Mouse (Mus musculus) CH12.LX (cell line): ENCODE measurements at regions not wholly inside any gene's neighbourhood (a gene's known extent, or its start where the extent isn't known, plus 50 kb on each side); places are given as distances from the start of the nearest gene placed in this dataset.

ENCODE experiments used
- DNase-seq: peaks from one replicate; pipeline ENCODE4 v3.0.0-alpha.2; 2013; ENCODE audit errors: extremely low read depth
- H3K27ac ChIP-seq: 2 replicates; pipeline ENCODE4 v1.5.1; 2012; ENCODE audit warnings: low read depth, mild to moderate bottlenecking, control low read depth, moderate library complexity; ENCODE audit not compliant: insufficient read depth
- H3K27me3 ChIP-seq: replicated peaks from 2 replicates; pipeline ENCODE3; 2012; ENCODE audit warnings: inconsistent platforms
- H3K36me3 ChIP-seq, 2 experiments: replicated peaks in 1 of 2; 2 replicates each; pipeline versions ENCODE3 to v1.6.1; 2012; ENCODE audit warnings: inconsistent platforms in 1 of 2, low read length in 1 of 2, mild to moderate bottlenecking in 1 of 2, mixed read lengths in 1 of 2, moderate library complexity in 1 of 2; ENCODE audit not compliant: control insufficient read depth in 1 of 2, insufficient read depth in 1 of 2
- H3K4me1 ChIP-seq, 2 experiments: 2 replicates each; pipeline ENCODE4 v1.6.1; 2012; ENCODE audit warnings: inconsistent platforms in 1 of 2, moderate library complexity in 1 of 2; ENCODE audit not compliant: insufficient read depth in 2 of 2, control insufficient read depth in 1 of 2
- H3K4me2 ChIP-seq: 2 replicates; pipeline ENCODE4 v1.6.1; 2012; ENCODE audit warnings: low read depth, mild to moderate bottlenecking, control low read depth; ENCODE audit not compliant: poor library complexity, insufficient read depth, severe bottlenecking
- H3K4me3 ChIP-seq, 3 experiments: fragments of 150-350 bp in 1 of 3; sonication (generic) in 1 of 3; replicated peaks in 1 of 3; 2 replicates each; pipeline versions ENCODE3 to v1.5.1; 2011 to 2012; ENCODE audit warnings: low read depth in 2 of 3, low read length in 2 of 3, mild to moderate bottlenecking in 2 of 3, moderate library complexity in 2 of 3, control low read depth in 1 of 3, improper control_type of control experiment in 1 of 3, inconsistent platforms in 1 of 3, mixed read lengths in 1 of 3; ENCODE audit not compliant: poor library complexity in 1 of 3
- H3K79me2 ChIP-seq: replicated peaks from 2 replicates; pipeline ENCODE4 v1.6.1; 2012; ENCODE audit warnings: mild to moderate bottlenecking, moderate library complexity; ENCODE audit not compliant: control insufficient read depth, poor library complexity, insufficient read depth, severe bottlenecking; ENCODE audit errors: extremely low read depth
- H3K9ac ChIP-seq: 2 replicates; pipeline ENCODE4 v1.6.1; 2012; ENCODE audit warnings: low read depth, mild to moderate bottlenecking, control low read depth, moderate library complexity; ENCODE audit not compliant: insufficient read depth
- H3K9me3 ChIP-seq: replicated peaks from 2 replicates; pipeline ENCODE3; 2012; ENCODE audit warnings: low read length, inconsistent platforms, mixed read lengths
- CHD2 ChIP-seq: IDR thresholded peaks from 2 replicates; pipeline ENCODE4 v1.6.1; 2011; ENCODE audit warnings: low read length, improper control_type of control experiment
- CTCF ChIP-seq, 2 experiments: IDR thresholded peaks in 1 of 2; conservative IDR thresholded peaks in 1 of 2; 2 replicates each; pipeline ENCODE4 v1.5.1; 2011 to 2012; ENCODE audit warnings: low read depth in 2 of 2, low read length in 2 of 2, improper control_type of control experiment in 1 of 2, inconsistent platforms in 1 of 2, mild to moderate bottlenecking in 1 of 2, moderate library complexity in 1 of 2
- ELF1 ChIP-seq: IDR thresholded peaks from 2 replicates; pipeline ENCODE4 v1.6.1; 2014; ENCODE audit warnings: low read depth, mild to moderate bottlenecking, inconsistent platforms, low read length, improper control_type of control experiment
- HCFC1 ChIP-seq: IDR thresholded peaks from 2 replicates; pipeline ENCODE4 v1.6.1; 2012; ENCODE audit warnings: low read depth, mild to moderate bottlenecking, inconsistent platforms, low read length, improper control_type of control experiment
- JUND ChIP-seq: conservative IDR thresholded peaks from 2 replicates; pipeline ENCODE4 v1.6.1; 2011; ENCODE audit warnings: low read depth, low read length, improper control_type of control experiment
- MAFK ChIP-seq: IDR thresholded peaks from 2 replicates; pipeline ENCODE4 v1.6.1; 2011; ENCODE audit warnings: low read length, improper control_type of control experiment; ENCODE audit not compliant: insufficient replicate concordance
- MYC ChIP-seq: IDR thresholded peaks from 2 replicates; pipeline ENCODE4 v1.6.1; 2011; ENCODE audit warnings: low read depth, mild to moderate bottlenecking, improper control_type of control experiment, low read length
- POLR2AphosphoS2 ChIP-seq: IDR thresholded peaks from 2 replicates; pipeline ENCODE4 v1.6.1; 2011; ENCODE audit warnings: low read depth, low read length, improper control_type of control experiment
- RAD21 ChIP-seq: IDR thresholded peaks from 2 replicates; pipeline ENCODE4 v1.6.1; 2011; ENCODE audit warnings: low read depth, mild to moderate bottlenecking, low read length, improper control_type of control experiment, moderate library complexity
- SIN3A ChIP-seq: IDR thresholded peaks from 2 replicates; pipeline ENCODE4 v1.6.1; 2012; ENCODE audit warnings: low read length, improper control_type of control experiment, inconsistent platforms
- TBP ChIP-seq: conservative IDR thresholded peaks from 2 replicates; pipeline ENCODE4 v1.6.1; 2011; ENCODE audit warnings: low read depth, low read length, improper control_type of control experiment
- TCF12 ChIP-seq: IDR thresholded peaks from 2 replicates; pipeline ENCODE4 v1.6.1; 2014; ENCODE audit warnings: low read depth, mild to moderate bottlenecking, inconsistent platforms, low read length, improper control_type of control experiment
- USF1 ChIP-seq: IDR thresholded peaks from 2 replicates; pipeline ENCODE4 v1.6.1; 2014; ENCODE audit warnings: low read depth, mild to moderate bottlenecking, inconsistent platforms, low read length, improper control_type of control experiment
- ZKSCAN1 ChIP-seq: IDR thresholded peaks from 2 replicates; pipeline ENCODE4 v1.6.1; 2012; ENCODE audit warnings: low read depth, inconsistent platforms, low read length, improper control_type of control experiment, borderline replicate concordance
- ZMIZ1 ChIP-seq: IDR thresholded peaks from 2 replicates; pipeline ENCODE4 v1.6.1; 2012; ENCODE audit warnings: low read depth, mild to moderate bottlenecking, inconsistent platforms, low read length, improper control_type of control experiment
- dilution Hi-C: fragments of 300-500 bp; cut with MboI; formaldehyde crosslinking; loops from 2 replicates; pipeline ENCODE4 v1.14.3; 2020; ENCODE audit warnings: low sequenced_read_pairs; ENCODE audit not compliant: extremely low pct_unique_long_range_greater_than_20kb, extremely low pct_ligation_motif_present
- in situ Hi-C: fragments of 300-500 bp; cut with MboI; formaldehyde crosslinking; loops from 3 replicates; pipeline ENCODE4 v1.14.3; 2019; ENCODE audit warnings: low sequenced_read_pairs, low pct_ligation_motif_present, low pct_unique_long_range_greater_than_20kb, mixed read lengths

GRCm38 (mm10) chr4:23607348-23607747, 888.9 kb upstream of the Mms22l start:
- dilution Hi-C loops: no loop called here
- Histone ChIP-seq H3K4me1 (0 out of 4 replicates have a peak, but pooled peaks cover 0 to 5% of the 10 kb centered on the region in 2 experiments), H3K9ac (no peak overlapping the region)
- no peak for TF ChIP-seq MAFK
- TF ChIP-seq RAD21: peak; percentile 20
- TF ChIP-seq CTCF (conservative IDR thresholded peaks at IDR 0.05 in 1 of 2, IDR thresholded peaks at IDR 0.05 in 1 of 2; ENCODE audit: low read depth in 2 of 2, low read length in 2 of 2): peak in 1 of 2 experiments; percentile 23; a peak in 2 of 4 replicates
- TF ChIP-seq, all 38 proteins: peak for 2
- no peak overlapping the region for H3K4me3 ChIP-seq
- DNase-seq: peak; percentile 13
- H3K4me2 ChIP-seq: no peak overlapping the region
- no peaks in the 10 kb centered on the region for H3K27me3 ChIP-seq
- H3K36me3 ChIP-seq: no peaks in the 10 kb centered on the region
- no peak overlapping the region for H3K27ac ChIP-seq
- no peaks in the 10 kb centered on the region for H3K9me3 ChIP-seq
- H3K79me2 ChIP-seq: no peaks in the 10 kb centered on the region
- in situ Hi-C loops: no loop called here

DNA sequence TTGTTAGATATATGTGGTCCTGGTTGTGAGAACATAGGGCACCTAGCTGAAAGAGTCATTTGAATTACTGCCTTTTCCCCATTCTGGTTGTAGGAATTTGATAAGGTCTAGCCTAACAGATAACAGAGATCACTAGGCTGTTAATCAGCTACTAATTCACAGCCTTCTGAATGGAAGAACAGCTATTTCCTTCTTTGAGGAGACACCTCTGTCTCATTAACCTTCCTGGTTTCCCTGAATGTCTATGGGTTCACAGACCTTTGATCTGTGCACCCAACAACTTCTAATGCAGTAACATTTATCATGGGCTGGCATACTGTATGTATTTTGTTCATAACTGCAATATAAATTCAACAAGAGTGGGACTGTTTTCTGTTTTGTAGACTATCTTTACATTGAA, 875.0 kb upstream of the Mms22l start:
- Histone ChIP-seq H3K79me2 (no peaks in the 10 kb centered on the region), H3K4me1 (no peaks in the 10 kb centered on the region), H3K4me3 (no peak overlapping the region), H3K9me3 (no peaks in the 10 kb centered on the region), H3K4me2 (no peak overlapping the region), H3K9ac (no peak overlapping the region), H3K27ac (no peak overlapping the region), H3K27me3 (no peaks in the 10 kb centered on the region), H3K36me3 (no peaks in the 10 kb centered on the region)
- DNase-seq: no peak
- TF ChIP-seq POLR2AphosphoS2 (no peak), ELF1 (no peak)
- in situ Hi-C loops: no loop called here
- dilution Hi-C loops: no loop called here

DNA sequence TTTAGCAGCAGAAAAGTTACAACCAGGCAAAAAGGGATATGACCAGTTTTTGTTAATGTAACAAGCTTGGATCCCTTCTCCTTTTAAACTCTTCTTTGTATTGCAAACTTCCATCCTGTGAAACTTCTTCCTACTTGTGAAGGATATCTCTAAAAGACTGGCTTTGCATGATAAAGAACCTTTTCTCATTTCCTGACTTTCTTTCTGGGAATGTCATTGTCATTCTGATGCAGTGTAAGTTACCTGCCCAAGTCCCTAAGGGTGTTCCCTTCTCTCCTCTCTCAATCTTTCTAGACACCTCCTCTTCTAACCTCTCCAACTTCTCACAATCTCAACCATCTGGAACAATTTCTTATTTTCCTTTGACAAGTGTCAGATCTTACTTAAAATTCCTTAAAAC, 874.0 kb upstream of the Mms22l start:
- no peaks in the 10 kb centered on the region for H3K36me3 ChIP-seq
- H3K9ac ChIP-seq: no peak overlapping the region
- dilution Hi-C loops: no loop called here
- no peak overlapping the region for H3K4me3 ChIP-seq
- no peaks in the 10 kb centered on the region for H3K4me1 ChIP-seq
- H3K9me3 ChIP-seq: no peaks in the 10 kb centered on the region
- TF ChIP-seq USF1 (no peak), MAFK (no peak)
- H3K4me2 ChIP-seq: no peak overlapping the region
- in situ Hi-C loops: no loop called here
- H3K27ac ChIP-seq: no peak overlapping the region
- H3K27me3 ChIP-seq: no peaks in the 10 kb centered on the region
- DNase-seq: no peak
- H3K79me2 ChIP-seq: no peaks in the 10 kb centered on the region

DNA sequence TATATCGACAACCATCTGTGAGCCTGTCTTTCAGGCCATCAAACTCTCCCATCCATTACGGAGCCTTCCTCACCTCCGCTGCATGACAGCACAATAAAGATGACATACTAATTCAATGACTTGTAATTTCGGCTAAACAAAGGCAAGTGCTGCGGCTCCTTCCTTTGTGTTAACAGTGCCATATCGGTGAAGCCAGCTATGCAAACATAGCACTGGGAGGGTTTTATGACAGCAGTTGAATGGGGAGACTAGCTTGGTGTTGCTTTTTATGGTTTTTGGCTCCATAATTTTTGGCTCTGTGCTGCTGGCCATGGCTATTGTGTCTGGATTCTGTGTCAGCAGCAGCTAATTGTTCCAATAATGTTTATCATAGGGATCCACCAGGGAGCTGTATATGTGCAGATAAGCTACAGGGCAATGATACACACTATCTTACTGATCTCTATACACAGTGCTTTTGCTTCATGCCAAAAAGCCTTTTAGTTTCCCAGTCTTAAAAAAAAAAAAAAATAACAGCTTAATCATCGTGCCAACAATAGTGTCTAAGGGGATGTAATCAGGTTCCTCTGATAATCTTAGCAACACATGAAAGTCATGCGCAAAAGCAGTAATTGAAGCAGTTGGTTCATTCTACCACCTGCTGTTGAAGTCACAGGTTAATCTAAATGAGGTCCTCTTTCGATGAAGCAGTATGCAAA, 859.9 kb upstream of the Mms22l start:
- no peak for DNase-seq
- Histone ChIP-seq H3K4me3 (no peak overlapping the region), H3K9me3 (no peaks in the 10 kb centered on the region), H3K79me2 (no peaks in the 10 kb centered on the region), H3K9ac (no peak overlapping the region), H3K4me1 (no peaks in the 10 kb centered on the region), H3K27ac (no peak overlapping the region), H3K36me3 (no peaks in the 10 kb centered on the region), H3K4me2 (no peak overlapping the region), H3K27me3 (no peaks in the 10 kb centered on the region)
- in situ Hi-C loops (no loop called here), dilution Hi-C loops (no loop called here)
- TF ChIP-seq TCF12 (no peak), CTCF (conservative IDR thresholded peaks at IDR 0.05 in 1 of 2, IDR thresholded peaks at IDR 0.05 in 1 of 2; ENCODE audit: low read depth in 2 of 2, low read length in 2 of 2) (no peak), ZKSCAN1 (no peak), MYC (no peak), CHD2 (no peak), SIN3A (no peak), TBP (no peak), RAD21 (no peak), HCFC1 (no peak), ZMIZ1 (no peak), JUND (no peak)
